Mouse (Mus musculus): Measurements from ENCODE around the gene Denr.

Denr gene

DNA sequence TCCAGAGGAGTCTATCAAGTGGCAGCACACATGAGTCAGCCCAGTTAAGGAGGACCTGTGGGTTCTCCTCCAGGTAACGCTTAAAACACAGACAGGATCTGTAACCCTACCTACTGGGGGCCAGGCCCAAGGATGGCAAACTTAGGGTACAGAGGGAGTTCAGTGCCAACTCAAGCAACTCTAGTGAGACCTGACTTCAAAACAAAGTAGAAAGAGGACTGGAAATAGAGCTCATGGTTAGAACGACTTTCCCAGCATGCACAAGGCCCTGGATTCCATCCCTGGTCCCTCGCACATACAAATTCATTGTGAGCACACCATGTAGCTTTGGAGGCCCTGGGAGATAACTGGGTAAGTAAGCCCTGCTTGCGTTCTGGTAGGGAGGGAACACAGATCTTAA, 63.6 kb downstream of the Denr start:
- in situ Hi-C loops (cut with MboI): no loop called here

DNA sequence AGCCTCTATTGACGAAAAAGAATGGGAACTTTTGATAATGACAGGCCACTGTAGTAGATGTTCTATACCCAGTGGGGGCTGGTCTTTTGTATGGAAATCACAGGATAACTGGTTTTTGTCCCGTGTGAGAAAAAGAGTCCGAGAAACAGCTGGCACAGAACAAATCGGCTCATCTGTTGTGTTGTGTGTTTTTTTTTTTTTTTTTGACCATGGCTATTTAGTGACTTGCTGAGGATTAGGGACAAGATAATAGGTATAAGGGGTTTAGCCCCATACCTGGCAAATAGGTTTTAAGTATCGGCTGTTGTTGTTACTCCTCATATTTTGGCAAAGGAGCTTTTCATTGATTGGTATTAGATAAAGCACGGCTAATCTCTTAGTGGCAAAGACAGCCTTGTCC, 65.5 kb downstream of the Denr start:
- in situ Hi-C loops (cut with MboI): no loop called here

DNA sequence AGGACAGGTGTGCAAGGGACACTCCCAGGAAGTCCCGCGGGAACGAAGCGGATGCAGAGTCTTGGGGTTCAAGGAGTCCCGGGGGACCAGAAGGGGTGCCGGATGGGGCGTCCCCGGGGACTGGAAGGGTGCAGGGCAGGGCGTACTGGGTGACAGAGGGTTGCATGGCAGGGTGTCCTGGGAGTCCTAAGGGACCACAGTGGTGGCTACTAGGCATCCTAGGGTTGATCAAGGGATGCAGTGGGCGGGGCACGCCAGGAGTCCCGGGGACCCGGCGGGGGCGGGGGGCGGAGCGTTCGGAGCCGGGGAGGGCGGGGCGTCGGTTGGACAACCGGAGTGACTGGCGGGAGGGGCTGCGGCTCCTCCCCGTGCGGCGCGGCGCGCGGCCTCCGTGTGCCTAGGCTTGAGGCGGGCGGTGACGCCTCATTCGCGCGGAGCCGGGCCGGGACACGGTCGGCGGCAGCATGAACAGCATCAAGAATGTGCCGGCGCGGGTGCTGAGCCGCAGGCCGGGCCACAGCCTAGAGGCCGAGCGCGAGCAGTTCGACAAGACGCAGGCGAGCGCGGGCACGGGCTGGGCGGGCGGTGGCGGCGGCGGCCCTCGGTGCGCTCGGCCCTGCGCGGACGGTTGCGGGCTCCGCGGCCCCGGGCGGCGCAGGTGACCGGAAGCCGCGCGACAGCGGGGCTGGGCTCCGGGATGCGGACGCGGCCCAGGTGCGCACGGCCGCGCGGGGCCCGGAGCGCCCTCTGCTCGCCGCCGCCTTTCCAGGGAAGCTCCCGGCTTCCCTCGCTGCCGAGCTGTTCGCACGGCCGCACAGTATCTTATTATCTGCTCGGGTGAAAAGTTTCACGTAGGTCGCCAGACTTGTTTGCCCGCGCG, 66.6 kb downstream of the Denr start, which contains the start of gene Hip1r:
Hip1r (plus strand) TSS at position 330 of the 880 bp plus-strand sequence.
- in situ Hi-C loops (cut with MboI): no loop called here

DNA sequence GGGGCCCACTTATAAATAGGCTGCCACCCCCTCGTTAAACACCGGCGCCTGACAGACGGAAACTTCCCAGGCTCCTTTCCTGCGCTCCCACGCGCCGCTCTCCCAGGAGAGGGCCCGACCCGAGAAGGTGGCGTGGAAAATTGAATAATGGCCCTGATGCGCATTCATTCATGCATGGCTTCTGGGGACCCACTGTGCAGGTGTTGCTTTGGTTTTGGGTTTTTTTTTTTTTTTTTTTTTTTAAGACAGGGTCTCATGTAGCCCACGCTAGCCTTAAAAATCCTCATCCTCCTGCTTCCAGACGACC, 67.2 kb downstream of the Denr start:
- in situ Hi-C loops (cut with MboI): no loop called here

DNA sequence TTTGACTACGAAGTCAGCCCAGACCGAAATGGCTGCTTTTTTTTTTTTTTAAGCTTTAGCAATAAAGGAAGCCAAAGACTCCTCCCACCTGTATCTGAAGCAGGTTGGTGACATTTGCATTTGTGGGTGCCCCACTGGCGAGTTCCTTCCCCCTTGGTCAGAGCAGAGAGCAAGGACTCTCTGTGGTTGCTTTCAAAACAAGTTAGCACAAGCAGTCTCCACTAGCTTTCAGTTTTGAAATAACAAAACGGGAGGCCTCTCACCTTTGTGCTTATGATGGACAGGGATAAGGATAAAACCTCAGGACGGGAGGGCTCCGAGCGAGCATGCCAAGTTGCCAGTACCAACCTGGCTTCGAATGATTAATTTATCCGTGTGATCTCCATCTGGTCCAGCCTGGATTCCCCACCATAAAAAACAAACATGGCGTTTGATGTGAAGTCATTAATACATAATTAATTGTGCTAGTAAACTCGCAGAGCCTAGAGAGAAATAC, 67.7 kb downstream of the Denr start:
- in situ Hi-C loops (cut with MboI): no loop called here

DNA sequence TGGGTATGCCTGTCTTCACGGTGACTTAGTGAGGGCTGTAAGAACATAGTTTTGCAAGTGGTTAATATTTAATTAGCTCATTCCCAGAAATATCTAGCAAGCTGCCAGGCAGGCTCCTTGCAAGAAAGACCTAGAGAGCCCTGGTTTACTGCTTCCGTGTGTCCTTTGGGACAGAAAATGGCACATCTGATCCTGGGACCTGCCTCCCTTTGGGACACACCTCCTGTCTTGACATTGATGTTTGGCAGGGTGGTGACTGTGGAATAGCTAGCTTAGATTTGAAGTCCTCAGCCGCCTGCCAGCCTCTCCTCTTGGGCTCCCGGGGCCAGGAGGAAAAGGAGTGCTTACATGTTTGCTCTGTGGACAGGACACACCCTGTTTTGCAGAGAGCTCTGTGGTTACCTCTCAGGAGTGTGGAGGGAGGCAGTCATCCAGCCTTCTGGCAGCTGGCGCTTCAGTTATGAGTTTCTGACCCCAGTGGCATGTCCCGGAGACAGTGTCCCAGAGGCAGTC, 68.7 kb downstream of the Denr start:
- in situ Hi-C loops (cut with MboI): no loop called here

DNA sequence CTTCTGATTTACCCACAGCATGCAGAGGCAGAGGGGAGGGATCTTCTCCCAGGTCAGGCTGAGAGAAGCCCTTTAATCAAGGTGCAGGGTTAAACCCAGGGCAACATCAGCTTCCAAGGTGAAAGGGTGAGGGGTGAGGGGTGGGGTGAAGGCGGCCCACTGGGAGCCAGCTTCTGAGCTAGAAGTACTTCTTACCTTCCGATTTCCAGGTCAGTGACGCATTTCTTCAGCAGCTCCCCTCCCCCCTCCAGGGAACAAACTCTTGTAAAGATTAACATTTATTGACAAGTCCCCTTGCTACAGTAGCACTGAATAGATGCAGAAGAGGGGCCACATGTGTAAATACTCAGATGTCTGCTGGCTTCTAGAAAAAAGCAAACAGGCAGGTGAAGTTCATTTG, 70.3 kb downstream of the Denr start:
- in situ Hi-C loops (cut with MboI): no loop called here

DNA sequence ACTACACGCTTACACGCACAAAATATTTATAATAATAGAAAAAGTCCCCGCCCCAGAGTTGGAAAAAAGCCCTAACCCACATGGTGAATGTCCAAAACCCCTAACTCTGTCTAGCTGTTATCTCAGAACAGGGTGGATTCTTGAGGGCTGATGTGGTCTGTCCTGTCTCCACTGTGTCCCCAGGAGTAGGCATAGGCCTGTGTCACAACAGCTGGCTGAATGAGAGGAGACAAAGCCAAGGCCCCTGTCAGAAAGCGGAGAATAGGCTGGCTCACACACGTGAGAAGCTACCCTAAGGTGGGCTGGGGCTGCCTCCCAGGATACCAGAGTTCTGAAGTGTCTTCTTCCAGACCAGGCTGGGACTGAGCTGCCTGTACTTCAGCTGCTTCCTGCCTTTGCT, 71.2 kb downstream of the Denr start:
- in situ Hi-C loops (cut with MboI): no loop called here

Data from mature B cell (primary cell).